8 mouse cellular contexts compared by ENCODE assay signal in the genomic region with DNA sequence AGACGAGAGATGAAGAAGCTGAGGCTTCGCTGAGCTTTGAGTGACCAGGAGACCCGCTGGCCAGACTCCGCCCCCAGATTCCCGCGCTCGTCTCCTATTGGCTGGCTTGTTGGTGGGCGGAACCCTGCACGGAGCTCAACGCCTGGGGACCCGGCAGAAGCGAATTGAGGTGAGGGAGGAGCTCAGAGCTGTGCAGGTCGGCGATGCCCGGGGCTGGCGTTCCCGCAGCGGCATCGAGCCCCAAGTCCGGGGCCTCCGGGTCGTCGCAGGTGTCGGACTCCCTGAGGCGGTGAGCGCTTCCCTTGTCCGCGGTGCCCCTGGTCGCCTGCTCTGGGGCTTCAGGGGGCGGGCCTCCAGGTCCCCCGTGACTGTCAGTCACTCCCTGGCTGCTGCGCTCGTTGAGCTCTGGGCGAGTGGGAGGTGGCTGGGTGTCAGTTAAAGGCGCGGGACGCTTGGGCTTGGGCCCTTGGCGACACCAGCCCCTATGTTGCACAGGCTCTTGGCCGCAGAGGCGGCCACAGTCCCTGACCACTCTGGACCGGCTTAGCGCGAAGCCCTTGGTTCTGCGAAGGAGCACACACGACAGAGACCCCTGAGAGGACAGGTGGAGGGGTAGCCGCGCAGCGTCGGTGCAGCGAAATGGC. TPM values are rescaled to one million over a fixed set of nuclear protein-coding genes. Genes with fewer than 3 reads are reported as not detected.
A peak's percentile ranks its signal among the peaks of the same experiment; 100 is the strongest.
DNase-seq lines count a peak whose midpoint lies in the region; ATAC-seq and TF ChIP-seq lines count a peak whose summit lies in the region.

A gene (plus strand): TSS at position 156 of the 644 bp plus-strand sequence.

- H3K27ac ChIP-seq in forebrain, embryonic 13.5 days: peak within 1 kb of the TSS; percentile 7; the same call in 1 of the 2 replicates
- H3K27ac ChIP-seq in liver, postnatal 0 days (ENCODE audit: low read depth): no peak within 1 kb of the TSS
- H3K27ac ChIP-seq in neural tube, embryonic 14.5 days (ENCODE audit: low read depth, low read length): peak within 1 kb of the TSS; percentile 31; the same call in 1 of the 2 replicates

- H3K4me3 ChIP-seq in E14TG2a.4 (replicated peaks; ENCODE audit: low read length): peak within 1 kb of the TSS; percentile 92
- H3K4me3 ChIP-seq in forebrain, embryonic 13.5 days: peak within 1 kb of the TSS; percentile 52
- H3K4me3 ChIP-seq in liver, postnatal 0 days (ENCODE audit: low read depth, low read length): peak within 1 kb of the TSS; percentile 60
- H3K4me3 ChIP-seq in neural tube, embryonic 14.5 days (ENCODE audit: low read depth, low read length): peak within 1 kb of the TSS; percentile 64

- H3K9ac ChIP-seq in forebrain, embryonic 13.5 days: peak within 1 kb of the TSS; percentile 55
- peak within 1 kb of the TSS; percentile 52 for H3K9ac ChIP-seq in liver, postnatal 0 days (replicated peaks)
- peak within 1 kb of the TSS; percentile 56 for H3K9ac ChIP-seq in neural tube, embryonic 14.5 days (replicated peaks; ENCODE audit: low read depth, low read length)

- WGBS in forebrain, embryonic 13.5 days: 0% methylated on average over 50 of the region's 50 CpGs
- WGBS in large intestine, adult 2 months: under 1% methylated on average over 50 of the region's 50 CpGs
- WGBS in liver, postnatal 0 days (ENCODE audit: insufficient replicate concordance): under 1% methylated on average over 49 of the region's 50 CpGs
- WGBS in neural tube, embryonic 14.5 days: under 1% methylated on average over 50 of the region's 50 CpGs

- DNase-seq in c-Kit-positive CD71-positive TER-119-positive erythroid progenitor cells, embryonic 14.5 days (ENCODE audit: low spot score): peak; percentile 90
- DNase-seq in heart, postnatal 10 days: peak; percentile 97 to 98
- DNase-seq in large intestine, adult 2 months (ENCODE audit: low read depth, low spot score): peak; percentile 55
- DNase-seq in liver, postnatal 0 days: peak; percentile 95
- peak; percentile 97 for DNase-seq in testis, postnatal 10 days (ENCODE audit: low spot score)

- intact Hi-C loops in heart, postnatal 10 days (cut with DNase I): loop anchor here (5.0 kb wide), 2 partner anchors 35 to 70 kb away; a partner anchor contains a TSS

- H3K4me1 ChIP-seq in E14TG2a.4 (replicated peaks; ENCODE audit: low read depth, low read length): peaks cover 14% of the 10 kb centered on the region
- peaks cover 8% of the 10 kb centered on the region for H3K4me1 ChIP-seq in forebrain, embryonic 13.5 days
- 0 out of 2 replicates have a peak, but pooled peaks cover 5% of the 10 kb centered on the region for H3K4me1 ChIP-seq in liver, postnatal 0 days (ENCODE audit: insufficient read depth)
- H3K4me1 ChIP-seq in neural tube, embryonic 14.5 days (ENCODE audit: control insufficient read depth, insufficient read depth, low read length): 0 out of 2 replicates have a peak, but pooled peaks cover 3% of the 10 kb centered on the region

- H3K27me3 ChIP-seq in E14TG2a.4 (ENCODE audit: insufficient read depth, low read length): peaks cover 27% of the 10 kb centered on the region
- no peaks in the 10 kb centered on the region for H3K27me3 ChIP-seq in forebrain, embryonic 13.5 days
- H3K27me3 ChIP-seq in liver, postnatal 0 days (ENCODE audit: insufficient read depth, low read length): no peaks in the 10 kb centered on the region
- H3K27me3 ChIP-seq in neural tube, embryonic 14.5 days (ENCODE audit: control insufficient read depth, insufficient read depth, low read length): no peaks in the 10 kb centered on the region

- no peak for TF ChIP-seq CTCF in E14TG2a.4 (conservative IDR thresholded peaks at IDR 0.05; ENCODE audit: low read length)
- no peak for TF ChIP-seq CTCF in liver, postnatal 0 days (IDR thresholded peaks at IDR 0.05; ENCODE audit: low read depth)

- H3K36me3 ChIP-seq in E14TG2a.4 (ENCODE audit: insufficient read depth, low read length): no peaks in the 10 kb centered on the region
- no peaks in the 10 kb centered on the region for H3K36me3 ChIP-seq in forebrain, embryonic 13.5 days (ENCODE audit: poor library complexity, severe bottlenecking)
- no peaks in the 10 kb centered on the region for H3K36me3 ChIP-seq in liver, postnatal 0 days (replicated peaks; ENCODE audit: insufficient read depth, low read length)
- no peaks in the 10 kb centered on the region for H3K36me3 ChIP-seq in neural tube, embryonic 14.5 days (ENCODE audit: control insufficient read depth, insufficient read depth, low read length)

- peaks cover 5% of the 10 kb centered on the region for H3K9me3 ChIP-seq in E14TG2a.4 (ENCODE audit: low read length)
- H3K9me3 ChIP-seq in forebrain, embryonic 13.5 days (replicated peaks): no peaks in the 10 kb centered on the region
- no peaks in the 10 kb centered on the region for H3K9me3 ChIP-seq in liver, postnatal 0 days (ENCODE audit: low read length)
- no peaks in the 10 kb centered on the region for H3K9me3 ChIP-seq in neural tube, embryonic 14.5 days (ENCODE audit: control insufficient read depth, low read length)

- H3K4me2 ChIP-seq in forebrain, embryonic 13.5 days: peak within 1 kb of the TSS; percentile 97
- peak within 1 kb of the TSS; percentile 97 for H3K4me2 ChIP-seq in liver, postnatal 0 days (ENCODE audit: low read depth, low read length)
- peak within 1 kb of the TSS; percentile 99 for H3K4me2 ChIP-seq in neural tube, embryonic 14.5 days (ENCODE audit: low read depth, low read length)

- ATAC-seq in forebrain, embryonic 13.5 days: peak; percentile 99
- ATAC-seq in liver, postnatal 0 days: peak; percentile 96
- peak; percentile 98 for ATAC-seq in neural tube, embryonic 14.5 days (ENCODE audit: low read depth)

- TF ChIP-seq EP300 in liver, postnatal 0 days (IDR thresholded peaks at IDR 0.05; ENCODE audit: low read depth): no peak

RNA-seq across cellular contexts. Expression of the gene that starts here (rescaled TPM):
- 93.6 and 95.6 TPM in 2 replicates for polyA plus RNA-seq in forebrain, embryonic 13.5 days (2015; fragmentation: Nextera tagmentation; extraction: Ambion mirVana)
- total RNA-seq in heart, postnatal 10 days (2021): 10 to 100 TPM; 66.0 to 73.7 TPM
- 3.1 and 6.4 TPM in 2 replicates for polyA plus RNA-seq in large intestine, adult 2 months (2012; rRNA removed)
- polyA plus RNA-seq in liver, postnatal 0 days (2015; fragmentation: Nextera tagmentation; extraction: Ambion mirVana): 12.0 and 12.5 TPM in 2 replicates
- 104 and 118 TPM in 2 replicates for polyA plus RNA-seq in neural tube, embryonic 14.5 days (2014; fragmentation: Nextera tagmentation; extraction: Ambion mirVana)
